In genomic region chr17:78358251-78358726, GRCm38 (mm10) we compare ENCODE assay signal across 16 mouse cellular contexts. TPM values are rescaled to one million over a fixed set of nuclear protein-coding genes. Genes with fewer than 3 reads are reported as not detected.
DNase-seq lines count a peak whose midpoint lies in the region; ATAC-seq and TF ChIP-seq lines count a peak whose summit lies in the region.
"Had no signal": no experiment of that assay in that cellular context is flagged by ENCODE, and none has a peak within 500 bp of the region (broad histone marks: within the 10 kb centered on the region; RNA-seq: fewer than 3 reads in every experiment).

No protein-coding gene starts in this region.

- peaks cover 17% of the 10 kb centered on the region for H3K4me1 ChIP-seq in forebrain, embryonic 13.5 days
- H3K4me1 ChIP-seq in forebrain, embryonic 11.5 days (replicated peaks; ENCODE audit: control insufficient read depth, insufficient read depth, low read length): no peaks in the 10 kb centered on the region
- H3K4me1 ChIP-seq: stomach, embryonic 15.5 days had no signal

- H3K9me3 ChIP-seq in forebrain, embryonic 13.5 days (replicated peaks): no peaks in the 10 kb centered on the region
- no peaks in the 10 kb centered on the region for H3K9me3 ChIP-seq in forebrain, embryonic 11.5 days (ENCODE audit: control insufficient read depth, low read length)
- H3K9me3 ChIP-seq: embryonic facial prominence, embryonic 15.5 days; heart, embryonic 15.5 days; liver, embryonic 13.5 days; stomach, embryonic 15.5 days had no signal

- H3K79me3 ChIP-seq in C2C12 (ENCODE audit: low read depth): no peaks in the 10 kb centered on the region

- no peak overlapping the region for H3ac ChIP-seq in C2C12 (ENCODE audit: control insufficient read depth, insufficient read length, low read depth)

- ATAC-seq in forebrain, embryonic 13.5 days: peak; percentile 79
- no peak for ATAC-seq in forebrain, embryonic 11.5 days (replicated peaks; ENCODE audit: low FRiP score)
- ATAC-seq in megakaryocyte progenitor cell, adult 5-6 weeks (replicated peaks; ENCODE audit: poor library complexity): no peak

- WGBS in forebrain, embryonic 13.5 days: 57% methylated on average over 7 of the region's 7 CpGs
- 79% methylated on average over 7 of the region's 7 CpGs for WGBS in forebrain, embryonic 11.5 days

- TF ChIP-seq CTCF in C2C12 (IDR thresholded peaks at IDR 0.05; ENCODE audit: control insufficient read depth, insufficient read depth, insufficient read length): no peak

- no peak for DNase-seq in forebrain, embryonic 11.5 days (ENCODE audit: low spot score)
- DNase-seq in cerebellum, postnatal 10 days: peak; percentile 67 to 71
- peak; percentile 42 for DNase-seq in layer of hippocampus, adult 9-10 months (ENCODE audit: low spot score)
- no peak for DNase-seq in spleen, adult 12 weeks (ENCODE audit: low spot score)
- no peak for DNase-seq in urinary bladder, postnatal 36 days (ENCODE audit: low spot score in 2 of 2)
- DNase-seq: gastrocnemius, postnatal 10 days; kidney, adult 2 months; liver, embryonic 13.5 days; right cerebral cortex, postnatal 14 days had no signal

- no peak overlapping the region for H3K4me2 ChIP-seq in forebrain, embryonic 13.5 days
- no peak overlapping the region for H3K4me2 ChIP-seq in forebrain, embryonic 11.5 days (ENCODE audit: low read depth, low read length, severe bottlenecking)
- H3K4me2 ChIP-seq: embryonic facial prominence, embryonic 15.5 days; heart, embryonic 15.5 days; liver, embryonic 13.5 days; stomach, embryonic 15.5 days had no signal

- no peak overlapping the region for H3K9ac ChIP-seq in forebrain, embryonic 13.5 days
- no peak overlapping the region for H3K9ac ChIP-seq in forebrain, embryonic 11.5 days (ENCODE audit: low read length)
- H3K9ac ChIP-seq: embryonic facial prominence, embryonic 15.5 days; heart, embryonic 15.5 days; liver, embryonic 13.5 days; stomach, embryonic 15.5 days had no signal

- H3K27ac ChIP-seq in forebrain, embryonic 13.5 days: peak overlapping the region; percentile 69
- H3K27ac ChIP-seq in forebrain, embryonic 11.5 days (ENCODE audit: low read depth, low read length): no peak overlapping the region
- H3K27ac ChIP-seq: embryonic facial prominence, embryonic 15.5 days; heart, embryonic 15.5 days; liver, embryonic 13.5 days; stomach, embryonic 15.5 days had no signal

- no peaks in the 10 kb centered on the region for H3K79me2 ChIP-seq in C2C12 (ENCODE audit: control insufficient read depth, insufficient read depth)

- no peak overlapping the region for H3K4me3 ChIP-seq in forebrain, embryonic 13.5 days
- H3K4me3 ChIP-seq in forebrain, embryonic 11.5 days (ENCODE audit: low read depth, low read length): no peak overlapping the region
- H3K4me3 ChIP-seq in C2C12 (ENCODE audit: insufficient read depth, poor library complexity, severe bottlenecking): no peak overlapping the region
- H3K4me3 ChIP-seq: embryonic facial prominence, embryonic 15.5 days; heart, embryonic 15.5 days; liver, embryonic 13.5 days; myocyte; stomach, embryonic 15.5 days had no signal

- no peaks in the 10 kb centered on the region for H3K36me3 ChIP-seq in forebrain, embryonic 13.5 days (ENCODE audit: poor library complexity, severe bottlenecking)
- H3K36me3 ChIP-seq in forebrain, embryonic 11.5 days (ENCODE audit: control insufficient read depth, insufficient read depth, low read length): no peaks in the 10 kb centered on the region
- peaks cover 8% of the 10 kb centered on the region for H3K36me3 ChIP-seq in C2C12 (ENCODE audit: control insufficient read depth, insufficient read depth)
- H3K36me3 ChIP-seq: heart, embryonic 15.5 days; liver, embryonic 13.5 days had no signal

- H3K27me3 ChIP-seq in forebrain, embryonic 13.5 days: peaks cover 19% of the 10 kb centered on the region; the same call in 1 of the 2 replicates
- no peaks in the 10 kb centered on the region; the same call in 1 of the 2 replicates for H3K27me3 ChIP-seq in forebrain, embryonic 11.5 days (ENCODE audit: control insufficient read depth, insufficient read depth, low read length)
- H3K27me3 ChIP-seq in C2C12 (ENCODE audit: control insufficient read depth, insufficient read depth, insufficient read length): no peaks in the 10 kb centered on the region
- H3K27me3 ChIP-seq: embryonic facial prominence, embryonic 15.5 days; heart, embryonic 15.5 days; liver, embryonic 13.5 days; stomach, embryonic 15.5 days had no signal

TF ChIP-seq in C2C12, 6 proteins besides CTCF, POLR2A, EP300 and RAD21:
- TF ChIP-seq FOSL1 (IDR thresholded peaks at IDR 0.05; ENCODE audit: insufficient read depth, low read length, poor library complexity, severe bottlenecking) (no peak), USF1 (IDR thresholded peaks at IDR 0.05; ENCODE audit: low read depth) (no peak), MYOD1 (IDR thresholded peaks at IDR 0.05; ENCODE audit: control insufficient read depth, insufficient read length, low read depth) (peak; percentile 67)

RNA-seq across cellular contexts. Expression of gene Fez2, which starts 59.7 kb away (rescaled TPM):
- 28.0 and 29.7 TPM in 2 replicates for polyA plus RNA-seq in forebrain, embryonic 13.5 days (2015; fragmentation: Nextera tagmentation; extraction: Ambion mirVana)
- polyA plus RNA-seq in forebrain, embryonic 11.5 days (2014; fragmentation: Nextera tagmentation; extraction: Ambion mirVana): 35.7 and 39.4 TPM in 2 replicates
- 31.9 TPM for polyA plus RNA-seq in C2C12 (2012; fragmentation: generic; extraction: Trizol)
- 7.1 and 7.7 TPM in 2 replicates for total RNA-seq in megakaryocyte progenitor cell, adult 5-6 weeks (2015)
- 12.0 and 15.7 TPM in 2 replicates for total RNA-seq in megakaryocyte progenitor cell, adult 5-6 weeks (2017)

Comparison
In these comparisons a context has a peak if more than half of its experiments do, and no peak if none do; other contexts are left out.
1. DNase-seq: peak in cerebellum, postnatal 10 days (2 of 2) and layer of hippocampus, adult 9-10 months (single experiment); none in forebrain, embryonic 11.5 days (single experiment), spleen, adult 12 weeks (single experiment) and urinary bladder, postnatal 36 days (0 of 2).